In the genomic region with DNA sequence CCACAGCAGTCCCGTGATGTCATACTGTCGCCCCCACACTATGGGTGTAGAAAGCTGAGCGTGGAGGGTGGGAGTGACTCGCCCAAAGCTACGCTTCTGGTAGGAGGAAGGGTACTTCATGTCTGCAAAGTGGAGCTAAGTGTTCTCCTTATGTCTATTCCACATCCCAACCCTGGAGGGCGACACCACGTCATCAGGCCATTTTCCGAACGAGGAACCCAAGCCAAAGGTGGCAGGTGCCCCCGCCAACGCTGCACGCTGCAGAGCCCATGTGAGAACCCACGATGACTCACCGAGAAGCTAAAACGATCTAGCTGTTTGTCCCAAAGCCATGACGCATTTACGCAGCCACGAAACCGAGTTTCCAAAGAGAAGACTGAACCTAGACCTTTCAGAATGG, we compare ENCODE assay signal across 8 mouse cellular contexts. TPM values are rescaled to one million over a fixed set of nuclear protein-coding genes. Genes with fewer than 3 reads are reported as not detected.
DNase-seq lines count a peak whose midpoint lies in the region; ATAC-seq and TF ChIP-seq lines count a peak whose summit lies in the region.

No protein-coding gene starts in this region.

- peak; percentile 28 for DNase-seq in cerebellum, adult 9-10 months
- peak; percentile 53 to 80 for DNase-seq in cerebellum, postnatal 14 days
- DNase-seq in induced T-regulatory cell, adult 2 months (ENCODE audit: low read depth) = peak; percentile 90
- peak in 1 of 3 experiments; percentile 38 for DNase-seq in liver, embryonic 14.5 days (ENCODE audit: low read depth in 3 of 3, low spot score in 3 of 3)
- no peak for DNase-seq in urinary bladder, postnatal 4 days (ENCODE audit: low spot score in 2 of 2)

- H3K9ac ChIP-seq in liver, embryonic 14.5 days (replicated peaks) = no peak overlapping the region

- no peak overlapping the region for H3K27ac ChIP-seq in liver, embryonic 14.5 days
- H3K27ac ChIP-seq in small intestine, adult 2 months (ENCODE audit: insufficient read depth, low read depth, low read length) = peak overlapping the region; percentile 3; the same call in 1 of the 2 replicates

- H3K36me3 ChIP-seq in C2C12 (ENCODE audit: control insufficient read depth, insufficient read depth) = no peaks in the 10 kb centered on the region
- H3K36me3 ChIP-seq in liver, embryonic 14.5 days (replicated peaks; ENCODE audit: control insufficient read depth, insufficient read depth, low read depth) = no peaks in the 10 kb centered on the region
- peaks cover 23% of the 10 kb centered on the region for H3K36me3 ChIP-seq in small intestine, adult 2 months (ENCODE audit: control insufficient read depth, insufficient read depth, low read length)

- H3K4me3 ChIP-seq in C2C12 (ENCODE audit: insufficient read depth, poor library complexity, severe bottlenecking) = no peak overlapping the region
- peak overlapping the region in 1 of 2 experiments; percentile 43; a peak in 1 of 4 replicates for H3K4me3 ChIP-seq in liver, embryonic 14.5 days (ENCODE audit: insufficient read depth in 1 of 2, low read depth in 2 of 2, low read length in 2 of 2)
- peak overlapping the region; percentile 55 for H3K4me3 ChIP-seq in small intestine, adult 2 months (ENCODE audit: low read depth, low read length)

- peak; percentile 38 for TF ChIP-seq CTCF in C2C12 (IDR thresholded peaks at IDR 0.05; ENCODE audit: control insufficient read depth, insufficient read depth, insufficient read length)
- no peak for TF ChIP-seq CTCF in liver, embryonic 14.5 days (IDR thresholded peaks at IDR 0.05; ENCODE audit: low read depth)
- no peak for TF ChIP-seq CTCF in small intestine, adult 2 months (IDR thresholded peaks at IDR 0.05; ENCODE audit: extremely low read depth, insufficient read length, insufficient replicate concordance, low read depth, low read length)

- no peak for TF ChIP-seq EP300 in liver, embryonic 14.5 days (IDR thresholded peaks at IDR 0.05; ENCODE audit: low read depth)

- H3ac ChIP-seq in C2C12 (ENCODE audit: control insufficient read depth, insufficient read length, low read depth) = no peak overlapping the region

- ATAC-seq in cerebellum, adult (ENCODE audit: insufficient number of reproducible peaks, low FRiP score, low TSS enrichment) = no peak
- ATAC-seq in liver, embryonic 14.5 days (ENCODE audit: insufficient read depth) = no peak

- H3K4me2 ChIP-seq in liver, embryonic 14.5 days (ENCODE audit: low read depth) = peak overlapping the region; percentile 51

- no peaks in the 10 kb centered on the region for H3K79me2 ChIP-seq in C2C12 (ENCODE audit: control insufficient read depth, insufficient read depth)

- no peaks in the 10 kb centered on the region for H3K9me3 ChIP-seq in liver, embryonic 14.5 days (ENCODE audit: control insufficient read depth, low read length)

- H3K4me1 ChIP-seq in liver, embryonic 14.5 days (replicated peaks; ENCODE audit: control insufficient read depth in 2 of 2, insufficient read depth in 2 of 2, low read length in 1 of 2) = peaks cover 0 to 4% of the 10 kb centered on the region in 2 experiments; a peak in 2 of 4 replicates
- H3K4me1 ChIP-seq in small intestine, adult 2 months (ENCODE audit: control insufficient read depth, insufficient read depth, insufficient read length, low read length) = 0 out of 2 replicates have a peak, but pooled peaks cover 6% of the 10 kb centered on the region

- no peaks in the 10 kb centered on the region for H3K27me3 ChIP-seq in C2C12 (ENCODE audit: control insufficient read depth, insufficient read depth, insufficient read length)
- H3K27me3 ChIP-seq in liver, embryonic 14.5 days (ENCODE audit: control insufficient read depth, insufficient read depth, low read length) = no peaks in the 10 kb centered on the region
- no peaks in the 10 kb centered on the region for H3K27me3 ChIP-seq in small intestine, adult 2 months (ENCODE audit: control insufficient read depth, insufficient read depth, low read length)

- TF ChIP-seq POLR2A in small intestine, adult 2 months (IDR thresholded peaks at IDR 0.05; ENCODE audit: low read depth, low read length) = no peak

- 22% methylated on average over 19 of the region's 19 CpGs for WGBS in liver, embryonic 14.5 days (ENCODE audit: insufficient replicate concordance)
- WGBS in small intestine, adult 2 months = 21% methylated on average over 19 of the region's 19 CpGs

- no peaks in the 10 kb centered on the region for H3K79me3 ChIP-seq in C2C12 (ENCODE audit: low read depth)

TF ChIP-seq in C2C12, 6 proteins besides CTCF, POLR2A, EP300 and RAD21:
- TF ChIP-seq MYOG (IDR thresholded peaks at IDR 0.05; ENCODE audit: control insufficient read depth, extremely low read depth, insufficient read length) (no peak), CEBPB (IDR thresholded peaks at IDR 0.05; ENCODE audit: low read depth) (no peak), MYOD1 (IDR thresholded peaks at IDR 0.05; ENCODE audit: control insufficient read depth, insufficient read length, low read depth) (peak; percentile 68), FOSL1 (IDR thresholded peaks at IDR 0.05; ENCODE audit: insufficient read depth, low read length, poor library complexity, severe bottlenecking) (peak; percentile 39), MAX (IDR thresholded peaks at IDR 0.05) (peak; percentile 62), USF1 (IDR thresholded peaks at IDR 0.05; ENCODE audit: low read depth) (no peak)
TF ChIP-seq in C2C12: peak in this region for 3.

RNA-seq across cellular contexts. Expression of gene Spaca4, which starts 16.7 kb away (rescaled TPM):
- 0.33 TPM for polyA plus RNA-seq in C2C12 (2012; fragmentation: generic; extraction: Trizol)
- polyA plus RNA-seq in liver, embryonic 14.5 days (2012; rRNA removed) = not detected in 2 replicates
- not detected in 2 replicates for polyA plus RNA-seq in liver, embryonic 14.5 days (2014; fragmentation: Nextera tagmentation; extraction: Ambion mirVana)
- polyA plus RNA-seq in small intestine, adult 2 months (2012; rRNA removed) = 0.20 and 0.38 TPM in 2 replicates

RNA-seq across cellular contexts. Expression of gene Fam83e, which starts 21.3 kb away (rescaled TPM):
- 0.48 TPM for polyA plus RNA-seq in C2C12 (2012; fragmentation: generic; extraction: Trizol)
- 0.31 and 0.32 TPM in 2 replicates for polyA plus RNA-seq in liver, embryonic 14.5 days (2012; rRNA removed)
- 0.14 and 0.32 TPM in 2 replicates for polyA plus RNA-seq in liver, embryonic 14.5 days (2014; fragmentation: Nextera tagmentation; extraction: Ambion mirVana)
- 64.5 and 102 TPM in 2 replicates for polyA plus RNA-seq in small intestine, adult 2 months (2012; rRNA removed)

RNA-seq across cellular contexts. Expression of gene Sphk2, which starts 24.5 kb away (rescaled TPM):
- polyA plus RNA-seq in C2C12 (2012; fragmentation: generic; extraction: Trizol) = 16.9 TPM
- 7.6 and 9.1 TPM in 2 replicates for polyA plus RNA-seq in liver, embryonic 14.5 days (2012; rRNA removed)
- polyA plus RNA-seq in liver, embryonic 14.5 days (2014; fragmentation: Nextera tagmentation; extraction: Ambion mirVana) = 5.8 and 9.0 TPM in 2 replicates
- 87.3 and 164 TPM in 2 replicates for polyA plus RNA-seq in small intestine, adult 2 months (2012; rRNA removed)

RNA-seq across cellular contexts. Expression of gene Rpl18, which starts 27.1 kb away (rescaled TPM):
- polyA plus RNA-seq in C2C12 (2012; fragmentation: generic; extraction: Trizol) = 4,453 TPM
- polyA plus RNA-seq in liver, embryonic 14.5 days (2012; rRNA removed) = 499 and 605 TPM in 2 replicates
- 832 and 846 TPM in 2 replicates for polyA plus RNA-seq in liver, embryonic 14.5 days (2014; fragmentation: Nextera tagmentation; extraction: Ambion mirVana)
- 820 and 1,370 TPM in 2 replicates for polyA plus RNA-seq in small intestine, adult 2 months (2012; rRNA removed)

RNA-seq across cellular contexts. Expression of gene Dbp, which starts 37.5 kb away (rescaled TPM):
- 5.6 TPM for polyA plus RNA-seq in C2C12 (2012; fragmentation: generic; extraction: Trizol)
- polyA plus RNA-seq in liver, embryonic 14.5 days (2012; rRNA removed) = 0.69 and 0.80 TPM in 2 replicates
- polyA plus RNA-seq in liver, embryonic 14.5 days (2014; fragmentation: Nextera tagmentation; extraction: Ambion mirVana) = 0.51 and 0.54 TPM in 2 replicates
- polyA plus RNA-seq in small intestine, adult 2 months (2012; rRNA removed) = 8.9 and 13.1 TPM in 2 replicates

Comparison
In these comparisons a context has a peak if more than half of its experiments do, and no peak if none do; other contexts are left out.
1. DNase-seq: peak in cerebellum, adult 9-10 months (single experiment), cerebellum, postnatal 14 days (2 of 2) and induced T-regulatory cell, adult 2 months (single experiment); none in urinary bladder, postnatal 4 days (0 of 2).
2. RNA of gene Fam83e, which starts 21.3 kb away (polyA plus RNA-seq): 64.5 to 102 TPM in small intestine, adult 2 months; 0.48 TPM in C2C12 (single experiment) and 0.14 to 0.32 TPM in liver, embryonic 14.5 days; every median in the first group is over 10 times any median in the second.